Mouse (Mus musculus) brain, embryonic 14.5 days (tissue): ENCODE results near the gene Hs6st1. TPM values are rescaled to one million over a fixed set of nuclear protein-coding genes. Genes with fewer than 3 reads are reported as not detected.
A peak's percentile ranks its signal among the peaks of the same experiment; 100 is the strongest.

Experiments
- DNase-seq: peaks from one replicate; pipeline ENCODE4 v3.0.0-alpha.2; 2011; ENCODE audit warnings: low read depth
- CTCF ChIP-seq: fragments of 200-500 bp; IDR thresholded peaks from 2 replicates; pipeline ENCODE4 v1.5.1; 2012; ENCODE audit warnings: inconsistent platforms, mild to moderate bottlenecking, moderate library complexity, borderline replicate concordance; ENCODE audit not compliant: insufficient read depth, insufficient read length; ENCODE audit errors: extremely low read depth
- POLR2A ChIP-seq: fragments of 200-500 bp; IDR thresholded peaks from 2 replicates; pipeline ENCODE4 v1.6.1; 2012; ENCODE audit warnings: mild to moderate bottlenecking, inconsistent platforms, borderline replicate concordance; ENCODE audit not compliant: poor library complexity, insufficient read depth, insufficient read length, severe bottlenecking; ENCODE audit errors: extremely low read depth
- polyA plus RNA-seq: library from polyadenylated mRNA; depleted of rRNA; stranded (reverse); fragments of >200 nt; gene quantifications from 2 replicates; pipeline ENCODE4 v1.2.3, GENCODE M21; 2012

Gene Hs6st1
- polyA plus RNA-seq, 1 experiment = 123 TPM

DNA sequence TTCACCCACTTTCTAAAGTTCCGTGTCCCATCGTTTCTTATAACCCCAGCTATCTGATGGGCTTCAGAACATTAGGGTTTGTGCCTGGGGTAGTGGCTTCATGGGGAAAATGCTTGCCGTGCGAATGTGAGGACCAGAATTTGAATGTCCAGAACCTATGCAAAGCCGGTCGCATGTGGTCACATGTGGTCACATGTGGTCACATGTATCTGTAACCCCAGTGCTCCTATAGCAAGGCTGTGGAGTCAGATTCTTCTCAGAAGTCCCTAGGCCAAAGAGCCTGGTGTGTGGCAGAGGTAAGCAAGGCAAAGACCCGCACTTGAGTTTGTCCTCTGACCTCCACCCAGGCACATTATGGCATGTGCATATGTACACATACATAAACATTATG is 13.2 kb upstream of the Hs6st1 start:
- TF ChIP-seq POLR2A (no peak), CTCF (no peak)
- DNase-seq = no peak

DNA sequence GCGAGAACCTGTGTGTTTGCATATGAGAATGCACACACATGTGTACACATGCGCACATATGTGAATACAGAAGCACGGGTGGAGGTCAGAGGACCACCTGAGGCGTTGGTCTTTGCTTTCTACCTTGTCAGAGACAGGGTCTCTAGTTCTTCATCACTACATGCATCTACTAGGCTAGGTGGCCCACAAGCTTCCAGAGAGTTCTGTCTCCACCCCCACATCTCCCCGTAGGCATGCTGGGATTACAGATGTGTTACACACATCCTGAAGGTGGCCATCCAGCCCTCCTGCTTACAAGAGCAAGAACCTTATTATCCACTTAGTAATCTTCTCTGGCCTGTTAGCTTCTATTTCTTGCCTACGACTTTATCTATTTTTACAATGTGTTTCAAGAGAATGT is 8.8 kb upstream of the Hs6st1 start:
- TF ChIP-seq POLR2A = no peak
- no peak for TF ChIP-seq CTCF
- DNase-seq = no peak

GRCm38 (mm10) chr1:36059959-36060953 is 7.9 kb upstream of the Hs6st1 start:
- no peak for TF ChIP-seq CTCF
- no peak for TF ChIP-seq POLR2A
- DNase-seq = peak; percentile 66

DNA sequence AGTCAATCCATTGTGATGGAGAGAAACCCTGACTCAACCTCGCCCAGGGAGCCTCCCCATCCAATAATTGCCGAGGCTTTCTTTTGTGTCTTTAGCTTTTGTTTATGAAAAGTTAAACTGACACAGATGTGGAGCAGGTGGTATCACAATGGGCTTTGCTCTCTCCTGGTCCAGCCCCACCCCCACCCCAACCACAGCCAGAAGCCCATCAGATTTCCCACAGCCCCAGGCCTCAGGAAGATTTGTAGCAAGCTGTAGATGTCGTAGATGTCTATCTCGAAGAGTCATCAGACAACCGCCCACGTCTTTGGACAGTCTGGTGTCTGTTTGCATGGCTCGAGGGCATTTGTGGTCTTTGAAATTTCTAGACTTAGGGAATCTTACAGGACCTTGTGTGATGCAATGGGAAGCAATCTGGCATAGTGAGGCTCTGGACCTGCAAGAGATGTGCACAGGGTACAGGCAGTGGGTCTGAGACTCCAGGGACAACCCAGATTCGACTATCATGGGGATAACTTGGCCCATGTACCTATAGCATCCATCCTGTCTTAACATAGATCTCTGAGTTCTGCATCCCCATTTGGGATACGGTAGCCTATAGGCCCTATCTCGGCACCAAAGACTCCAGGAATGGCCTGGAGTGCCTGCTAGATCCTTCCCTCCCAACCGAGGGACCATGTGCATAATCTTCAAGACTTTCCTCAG is 6.8 kb upstream of the Hs6st1 start:
- DNase-seq = no peak

GRCm38 (mm10) chr1:36062088-36062805 is 6.0 kb upstream of the Hs6st1 start:
- DNase-seq = no peak
- no peak for TF ChIP-seq CTCF
- no peak for TF ChIP-seq POLR2A

More for the DNA sequence above, 6.8 kb upstream of the Hs6st1 start:
- no peak for TF ChIP-seq POLR2A
- no peak for TF ChIP-seq CTCF

- DNase-seq = no peak
- no peak for TF ChIP-seq CTCF
- no peak for TF ChIP-seq POLR2A
Measured at GRCm38 (mm10) chr1:36062826-36063640, 5.2 kb upstream of the Hs6st1 start.

DNA sequence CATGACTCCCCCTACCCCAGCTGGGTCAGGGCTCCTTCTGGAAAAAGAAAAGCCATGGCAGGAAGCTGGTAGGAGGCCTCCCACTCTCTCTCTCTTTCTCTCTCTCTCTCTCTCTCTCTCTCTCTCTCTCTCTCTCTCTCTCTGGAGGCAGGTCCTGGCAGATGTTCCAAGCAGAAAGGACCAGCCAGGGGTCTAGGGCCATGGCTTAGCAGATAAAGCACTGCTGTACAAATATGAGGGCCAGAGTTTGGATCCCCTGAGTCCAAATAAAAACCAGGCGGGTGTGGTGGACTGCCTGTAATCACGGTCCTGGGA is 4.6 kb upstream of the Hs6st1 start:
- TF ChIP-seq POLR2A = no peak
- TF ChIP-seq CTCF = no peak
- DNase-seq = no peak

DNA sequence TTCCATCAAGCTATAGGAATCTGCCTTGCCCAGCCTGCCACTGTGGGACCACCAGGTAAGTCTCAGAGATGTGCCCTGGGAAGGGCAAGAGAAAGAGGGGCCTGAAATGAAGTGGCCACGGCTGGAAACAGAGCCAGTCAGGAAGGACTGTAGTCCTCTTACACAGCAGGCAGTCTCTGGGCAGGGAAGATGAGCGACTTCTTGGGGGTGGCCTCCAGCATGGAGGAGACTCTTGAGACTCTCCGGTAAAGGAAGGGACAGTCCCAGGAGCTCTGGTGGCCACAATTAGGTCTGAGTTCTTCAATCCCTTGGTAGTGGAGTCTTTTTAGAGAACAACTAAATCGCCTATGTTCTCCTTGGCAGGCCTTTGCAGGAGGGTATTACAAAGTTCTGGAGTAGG is 4.0 kb upstream of the Hs6st1 start:
- no peak for DNase-seq
- TF ChIP-seq POLR2A (no peak), CTCF (no peak)

DNA sequence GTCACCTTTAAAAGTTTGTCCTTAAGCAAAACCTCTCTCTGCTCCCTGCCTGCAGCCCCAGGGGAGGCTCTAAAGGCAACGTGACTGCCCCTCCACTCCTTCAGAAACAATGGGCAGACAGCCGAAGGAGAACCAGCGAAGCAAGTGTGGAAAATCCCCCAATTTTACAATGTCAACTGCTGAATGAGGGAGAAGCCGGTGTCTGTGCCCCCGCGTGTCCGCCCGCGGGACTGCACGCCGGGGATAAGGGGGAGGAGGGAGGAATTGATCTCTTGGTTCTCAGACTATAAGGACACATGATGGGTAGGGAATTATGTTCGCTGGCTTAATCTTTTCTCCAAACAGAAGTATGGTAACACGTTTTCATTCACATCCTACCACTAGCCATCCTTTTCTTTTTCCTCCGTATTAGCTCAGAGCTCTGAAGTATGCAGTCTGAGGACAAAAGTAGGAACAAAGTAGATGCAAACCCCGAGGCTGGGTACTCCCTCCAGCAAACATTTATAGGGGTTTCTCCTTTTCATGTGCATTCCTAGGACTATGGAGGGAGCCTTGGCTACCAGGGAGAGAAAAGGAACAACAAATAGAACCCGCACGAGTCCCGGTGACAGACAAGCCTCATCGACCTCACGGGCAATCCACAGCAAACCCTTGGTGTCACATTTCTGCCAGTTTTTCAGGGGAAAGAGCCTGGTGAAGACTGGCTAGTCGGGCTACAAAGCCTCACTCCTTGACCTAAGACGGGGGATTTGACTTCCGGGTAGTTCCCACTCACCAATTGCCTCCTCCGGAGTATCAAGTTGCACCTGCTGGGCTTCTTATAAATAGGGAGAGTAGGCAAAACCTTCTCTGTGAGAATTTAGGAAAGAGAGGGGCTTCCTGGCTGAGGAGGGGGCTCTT is 3.1 kb upstream of the Hs6st1 start:
- TF ChIP-seq POLR2A (no peak), CTCF (peak; percentile 92)
- DNase-seq = peak; percentile 97

- TF ChIP-seq CTCF (no peak), POLR2A (no peak)
- DNase-seq = no peak
Measured at GRCm38 (mm10) chr1:36065761-36066150, 2.4 kb upstream of the Hs6st1 start.
